Mouse (Mus musculus) limb, embryonic 10.5 days (tissue): Measurements from ENCODE around the gene Cybrd1. TPM values are rescaled to one million over a fixed set of nuclear protein-coding genes. Genes with fewer than 3 reads are reported as not detected.
A peak's percentile ranks its signal among the peaks of the same experiment; 100 is the strongest.

ENCODE experiments used
- DNase-seq: peaks from one replicate; pipeline ENCODE4 v3.0.0-alpha.2; 2017; ENCODE audit warnings: low spot score
- H3K27ac ChIP-seq: fragments of 300-500 bp; sonication (generic); 2 replicates; pipeline ENCODE4 v1.5.1; 2016; ENCODE audit warnings: mild to moderate bottlenecking
- H3K27me3 ChIP-seq: fragments of 300-500 bp; sonication (generic); 2 replicates; pipeline ENCODE4 v1.6.1; 2016; ENCODE audit warnings: low read depth, mild to moderate bottlenecking; ENCODE audit not compliant: poor library complexity, severe bottlenecking
- H3K36me3 ChIP-seq: fragments of 300-500 bp; sonication (generic); 2 replicates; pipeline ENCODE4 v1.6.1; 2016; ENCODE audit warnings: mild to moderate bottlenecking, moderate library complexity
- H3K4me1 ChIP-seq: fragments of 300-500 bp; sonication (generic); 2 replicates; pipeline ENCODE4 v1.6.1; 2016
- H3K4me3 ChIP-seq: fragments of 300-500 bp; sonication (generic); 2 replicates; pipeline ENCODE4 v1.5.1; 2016; ENCODE audit warnings: mild to moderate bottlenecking, moderate library complexity
- H3K9me3 ChIP-seq: fragments of 300-500 bp; sonication (generic); replicated peaks from 2 replicates; pipeline ENCODE4 v1.6.1; 2016; ENCODE audit warnings: mild to moderate bottlenecking
- WGBS: fragments of 180-500 bp; shearing (Covaris S2); methylation state at CpG from one replicate; pipeline ENCODE4 v1.1.7; 2016; 5-methylcytosine and 5-hydroxymethylcytosine counted together
- polyA plus RNA-seq: library from polyadenylated mRNA; unstranded; fragments of >200 nt; fragmentation: Nextera tagmentation; extraction: Ambion mirVana; gene quantifications from 2 replicates; pipeline ENCODE4 v1.2.1, GENCODE M21; 2016

The Cybrd1 gene
- polyA plus RNA-seq, 1 experiment from 2014 or later, result 0.48 TPM

GRCm38 (mm10) chr2:71161558-71161957, 43.8 kb downstream of the Cybrd1 start:
- Histone ChIP-seq H3K4me3 (no peak overlapping the region), H3K9me3 (no peaks in the 10 kb centered on the region), H3K27ac (no peak overlapping the region), H3K27me3 (no peaks in the 10 kb centered on the region), H3K36me3 (no peaks in the 10 kb centered on the region), H3K4me1 (peaks cover 7% of the 10 kb centered on the region; the same call in 1 of the 2 replicates)
- WGBS, result 88% methylated on average over 7 of the region's 7 CpGs
- no peak for DNase-seq

- no peaks in the 10 kb centered on the region for H3K27me3 ChIP-seq
- no peak for DNase-seq
- no peaks in the 10 kb centered on the region for H3K36me3 ChIP-seq
- WGBS, result 82% methylated on average over 25 of the region's 25 CpGs
- H3K4me3 ChIP-seq, result no peak overlapping the region
- H3K4me1 ChIP-seq, result peaks cover 7% of the 10 kb centered on the region; the same call in 1 of the 2 replicates
- no peak overlapping the region for H3K27ac ChIP-seq
- no peaks in the 10 kb centered on the region for H3K9me3 ChIP-seq
Measured at GRCm38 (mm10) chr2:71162831-71163621, 45.3 kb downstream of the Cybrd1 start.

- H3K9me3 ChIP-seq, result no peaks in the 10 kb centered on the region
- H3K4me3 ChIP-seq, result no peak overlapping the region
- DNase-seq, result no peak
- H3K27ac ChIP-seq, result no peak overlapping the region
- peaks cover 7% of the 10 kb centered on the region; the same call in 1 of the 2 replicates for H3K4me1 ChIP-seq
- no peaks in the 10 kb centered on the region for H3K27me3 ChIP-seq
- no peaks in the 10 kb centered on the region for H3K36me3 ChIP-seq
- WGBS, result 86% methylated on average over 4 of the region's 4 CpGs
Measured at GRCm38 (mm10) chr2:71167211-71167610, 49.5 kb downstream of the Cybrd1 start.

GRCm38 (mm10) chr2:71168461-71169021, 50.8 kb downstream of the Cybrd1 start:
- WGBS, result 82% methylated on average over 10 of the region's 10 CpGs
- Histone ChIP-seq H3K4me3 (no peak overlapping the region), H3K9me3 (no peaks in the 10 kb centered on the region), H3K4me1 (no peaks in the 10 kb centered on the region), H3K36me3 (no peaks in the 10 kb centered on the region), H3K27me3 (no peaks in the 10 kb centered on the region), H3K27ac (no peak overlapping the region)
- no peak for DNase-seq

- no peaks in the 10 kb centered on the region for H3K36me3 ChIP-seq
- no peak overlapping the region for H3K4me3 ChIP-seq
- WGBS, result 70% methylated on average over 3 of the region's 3 CpGs
- DNase-seq, result no peak
- no peak overlapping the region for H3K27ac ChIP-seq
- no peaks in the 10 kb centered on the region for H3K9me3 ChIP-seq
- no peaks in the 10 kb centered on the region for H3K27me3 ChIP-seq
- no peaks in the 10 kb centered on the region for H3K4me1 ChIP-seq
Measured at GRCm38 (mm10) chr2:71173031-71173430, 55.3 kb downstream of the Cybrd1 start.

- no peaks in the 10 kb centered on the region for H3K36me3 ChIP-seq
- H3K4me1 ChIP-seq, result peaks cover 14% of the 10 kb centered on the region
- H3K9me3 ChIP-seq, result no peaks in the 10 kb centered on the region
- no peaks in the 10 kb centered on the region for H3K27me3 ChIP-seq
- no peak for DNase-seq
- no peak overlapping the region for H3K27ac ChIP-seq
- 78% methylated on average over 9 of the region's 9 CpGs for WGBS
- H3K4me3 ChIP-seq, result no peak overlapping the region
Measured at GRCm38 (mm10) chr2:71176329-71177249, 58.9 kb downstream of the Cybrd1 start.

GRCm38 (mm10) chr2:71177250-71177615, 59.5 kb downstream of the Cybrd1 start:
- Histone ChIP-seq H3K9me3 (no peaks in the 10 kb centered on the region), H3K27me3 (no peaks in the 10 kb centered on the region), H3K4me1 (peaks cover 19% of the 10 kb centered on the region), H3K36me3 (no peaks in the 10 kb centered on the region), H3K27ac (no peak overlapping the region), H3K4me3 (no peak overlapping the region)
- no peak for DNase-seq
- 79% methylated on average over 1 of the region's 1 CpGs for WGBS

- no peaks in the 10 kb centered on the region for H3K36me3 ChIP-seq
- no peak overlapping the region for H3K27ac ChIP-seq
- H3K4me1 ChIP-seq, result peaks cover 19% of the 10 kb centered on the region
- H3K4me3 ChIP-seq, result no peak overlapping the region
- WGBS, result 100% methylated on average over 1 of the region's 1 CpGs
- H3K9me3 ChIP-seq, result no peaks in the 10 kb centered on the region
- DNase-seq, result no peak
- no peaks in the 10 kb centered on the region for H3K27me3 ChIP-seq
Measured at GRCm38 (mm10) chr2:71177760-71178159, 60.0 kb downstream of the Cybrd1 start.

- no peak for DNase-seq
- Histone ChIP-seq H3K36me3 (no peaks in the 10 kb centered on the region), H3K4me3 (no peak overlapping the region), H3K9me3 (no peaks in the 10 kb centered on the region), H3K4me1 (peaks cover 19% of the 10 kb centered on the region), H3K27me3 (0 out of 2 replicates have a peak, but pooled peaks cover 4% of the 10 kb centered on the region), H3K27ac (no peak overlapping the region)
- 87% methylated on average over 10 of the region's 10 CpGs for WGBS
Measured at GRCm38 (mm10) chr2:71179716-71180115, 62.0 kb downstream of the Cybrd1 start.

GRCm38 (mm10) chr2:71180566-71181217, 63.0 kb downstream of the Cybrd1 start:
- H3K4me1 ChIP-seq, result peaks cover 19% of the 10 kb centered on the region
- no peaks in the 10 kb centered on the region for H3K36me3 ChIP-seq
- peak; percentile 37 for DNase-seq
- 0 out of 2 replicates have a peak, but pooled peaks cover 4% of the 10 kb centered on the region for H3K27me3 ChIP-seq
- H3K4me3 ChIP-seq, result no peak overlapping the region
- WGBS, result 47% methylated on average over 8 of the region's 8 CpGs
- no peaks in the 10 kb centered on the region for H3K9me3 ChIP-seq
- no peak overlapping the region; the same call in 1 of the 2 replicates for H3K27ac ChIP-seq

GRCm38 (mm10) chr2:71187950-71188349, 70.2 kb downstream of the Cybrd1 start:
- no peak overlapping the region for H3K27ac ChIP-seq
- no peak overlapping the region for H3K4me3 ChIP-seq
- DNase-seq, result no peak
- peaks cover 35% of the 10 kb centered on the region; the same call in 1 of the 2 replicates for H3K27me3 ChIP-seq
- no peaks in the 10 kb centered on the region for H3K36me3 ChIP-seq
- peaks cover 10% of the 10 kb centered on the region for H3K4me1 ChIP-seq
- WGBS, result 79% methylated on average over 3 of the region's 3 CpGs
- no peaks in the 10 kb centered on the region for H3K9me3 ChIP-seq

- WGBS, result 45% methylated on average over 2 of the region's 2 CpGs
- no peaks in the 10 kb centered on the region for H3K9me3 ChIP-seq
- H3K27ac ChIP-seq, result no peak overlapping the region
- DNase-seq, result no peak
- peaks cover 10% of the 10 kb centered on the region for H3K4me1 ChIP-seq
- H3K36me3 ChIP-seq, result no peaks in the 10 kb centered on the region
- peaks cover 38% of the 10 kb centered on the region; the same call in 1 of the 2 replicates for H3K27me3 ChIP-seq
- H3K4me3 ChIP-seq, result no peak overlapping the region
Measured at GRCm38 (mm10) chr2:71188861-71189260, 71.1 kb downstream of the Cybrd1 start.
